Mouse (Mus musculus): Measurements from ENCODE around the gene Lrrc8d.

Lrrc8d gene

DNA sequence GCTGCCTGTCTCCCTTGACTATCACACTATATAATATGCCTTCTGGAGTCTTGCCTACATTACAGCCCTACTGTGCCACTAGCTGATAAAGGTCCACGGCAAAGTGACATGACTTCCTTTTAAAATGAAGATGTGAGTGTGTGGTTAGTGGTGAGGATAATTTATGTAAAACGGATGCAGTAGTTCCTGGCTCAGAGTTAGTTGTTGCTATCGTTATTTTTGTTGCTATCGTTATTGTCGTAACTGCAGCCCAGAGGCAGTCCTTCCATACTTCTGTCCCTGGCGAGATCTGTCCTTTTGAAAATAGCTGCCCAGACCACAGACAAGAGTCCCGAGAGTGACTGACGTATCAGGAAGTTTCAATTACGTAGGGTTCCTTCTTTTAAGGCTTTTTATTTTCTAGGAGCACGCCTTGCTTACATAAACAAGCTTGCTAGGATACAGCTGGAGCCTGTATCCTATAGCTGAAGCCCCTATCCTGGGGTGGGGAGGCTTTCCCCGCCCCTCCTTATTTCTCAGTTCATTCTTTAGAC, 18.4 kb downstream of the Lrrc8d start:
- no peak for DNase-seq (ENCODE audit: low spot score)

DNA sequence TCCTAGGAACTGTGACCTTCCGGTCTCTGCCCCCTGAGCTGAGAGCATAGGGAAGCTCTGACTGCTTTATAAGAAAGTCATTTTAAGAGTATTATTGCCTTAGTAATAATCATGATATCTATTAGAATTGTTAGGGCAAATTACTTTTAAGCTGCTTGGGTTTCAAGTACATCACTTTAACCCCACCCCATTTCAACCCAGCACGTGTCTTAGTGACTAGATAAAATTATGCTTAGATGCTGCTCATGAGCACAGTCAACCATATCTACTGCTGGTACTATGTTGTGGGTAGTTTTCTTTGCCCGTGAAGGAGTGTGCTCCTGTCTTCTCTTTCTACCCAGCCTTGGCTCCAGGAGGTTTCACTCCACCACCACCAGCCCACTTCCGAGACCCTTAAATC, 21.5 kb downstream of the Lrrc8d start:
- DNase-seq (ENCODE audit: low spot score): no peak

DNA sequence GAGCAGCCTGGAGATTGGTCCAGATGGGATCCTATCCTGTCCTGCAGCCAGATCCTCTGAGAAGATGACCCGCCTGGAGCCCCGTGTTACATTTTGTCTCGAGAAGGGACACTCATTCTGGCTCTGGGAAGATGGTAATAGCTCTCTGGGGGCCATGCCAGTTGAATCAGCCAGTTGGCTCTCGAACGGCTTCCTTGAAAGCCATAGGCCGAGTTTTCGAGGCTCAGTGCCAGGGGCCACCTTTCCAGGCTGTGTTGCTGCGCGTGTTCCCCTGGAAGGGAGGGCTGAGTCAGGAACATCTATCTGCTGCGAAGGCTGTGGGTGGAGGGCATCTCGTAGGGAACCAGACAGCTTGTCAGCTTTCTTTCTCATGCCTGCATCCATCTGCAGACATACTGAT, 23.0 kb downstream of the Lrrc8d start:
- DNase-seq (ENCODE audit: low spot score): no peak

DNA sequence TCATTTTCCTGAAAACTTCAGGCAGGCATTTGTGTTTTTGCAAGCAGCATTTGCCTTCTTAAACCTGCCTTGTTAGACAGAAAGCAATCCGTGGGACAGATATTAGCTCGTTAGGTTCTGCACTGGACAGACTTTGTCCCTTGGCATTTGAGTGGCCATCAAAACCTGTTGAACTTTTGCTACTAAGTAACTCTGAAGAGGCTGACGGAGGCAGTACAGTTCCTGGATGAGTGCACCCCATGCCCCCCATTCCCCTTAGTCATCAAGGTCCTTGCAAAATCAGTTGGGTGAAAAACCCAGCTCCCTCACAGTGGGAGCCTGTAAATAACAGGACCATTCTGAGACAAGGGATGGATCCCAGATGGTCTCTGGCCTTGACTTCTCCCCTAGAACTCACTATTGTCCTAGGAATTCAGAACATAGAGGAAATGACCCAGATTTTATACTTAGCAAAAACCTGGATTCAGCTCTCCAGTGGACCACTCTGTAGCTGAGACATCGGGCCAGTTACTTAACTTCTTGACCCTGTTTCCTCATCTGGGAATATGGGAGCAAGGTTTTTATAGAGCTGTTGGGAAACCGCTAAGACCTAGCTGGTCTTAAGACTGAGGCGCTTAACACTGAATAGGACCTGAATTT, 30.5 kb downstream of the Lrrc8d start:
- DNase-seq (ENCODE audit: low spot score): peak; percentile 14

DNA sequence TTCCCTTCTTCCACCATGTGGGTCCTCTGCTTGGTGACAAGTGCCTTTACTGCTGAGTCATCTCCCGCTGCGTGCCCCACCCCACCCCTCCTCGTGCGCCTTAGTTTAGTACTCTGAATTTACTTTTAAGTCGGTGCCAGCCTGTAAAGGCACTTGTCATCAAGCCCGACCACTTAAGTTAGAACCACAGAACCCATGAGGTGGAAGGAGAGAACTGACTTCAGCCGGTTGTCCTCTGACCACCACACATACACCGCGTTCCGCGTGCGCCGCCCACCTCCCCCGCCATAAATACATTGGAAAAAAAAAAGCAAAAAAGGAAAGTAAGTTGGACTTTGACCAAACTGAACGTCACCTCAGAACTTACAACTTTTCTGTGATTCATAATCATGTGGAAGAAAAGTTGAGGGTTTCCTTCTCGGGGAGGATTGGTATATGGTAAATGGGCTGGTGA, 31.4 kb downstream of the Lrrc8d start:
- peak; percentile 15 for DNase-seq (ENCODE audit: low spot score)

DNA sequence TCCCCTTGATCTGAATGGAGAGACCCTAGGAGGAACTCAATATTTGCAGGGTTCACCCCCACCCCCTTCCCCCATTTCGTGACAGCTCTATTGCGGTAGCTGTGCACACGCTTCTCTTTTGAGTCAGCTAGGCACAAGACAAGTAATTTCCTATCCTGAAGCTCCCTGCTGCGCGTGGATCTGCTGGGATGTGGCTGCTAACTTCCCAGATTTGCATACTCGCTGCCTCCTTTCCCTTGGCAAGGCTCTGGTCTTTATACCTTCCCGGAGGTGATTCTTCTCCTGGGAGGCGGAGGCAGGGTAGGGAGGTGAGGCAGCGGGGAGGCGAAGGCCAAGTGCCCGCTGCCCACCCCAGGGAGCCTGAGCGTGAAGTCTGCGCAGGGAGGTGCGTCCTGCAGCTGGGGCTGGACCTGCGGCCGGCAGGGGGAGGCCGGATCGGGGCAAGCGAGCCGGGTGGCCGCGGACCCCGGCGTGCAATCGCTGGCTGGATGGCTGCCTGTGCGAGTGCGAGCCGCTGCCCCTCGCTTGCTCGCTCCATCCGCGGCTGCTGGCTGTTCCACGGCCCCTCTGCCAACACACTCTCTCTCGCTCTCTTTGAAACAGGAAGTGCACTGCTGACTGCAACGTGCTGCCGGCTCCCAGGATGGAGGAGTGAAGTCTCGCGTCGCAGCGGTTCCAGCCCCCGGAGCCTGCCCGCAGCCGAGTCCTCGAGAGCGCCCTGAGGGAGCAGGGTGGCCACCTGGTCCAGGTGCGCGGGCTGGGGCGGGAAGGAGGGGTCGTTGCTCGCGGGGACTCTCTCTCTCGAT, 32.1 kb downstream of the Lrrc8d start:
- peak; percentile 44 for DNase-seq (ENCODE audit: low spot score)

DNA sequence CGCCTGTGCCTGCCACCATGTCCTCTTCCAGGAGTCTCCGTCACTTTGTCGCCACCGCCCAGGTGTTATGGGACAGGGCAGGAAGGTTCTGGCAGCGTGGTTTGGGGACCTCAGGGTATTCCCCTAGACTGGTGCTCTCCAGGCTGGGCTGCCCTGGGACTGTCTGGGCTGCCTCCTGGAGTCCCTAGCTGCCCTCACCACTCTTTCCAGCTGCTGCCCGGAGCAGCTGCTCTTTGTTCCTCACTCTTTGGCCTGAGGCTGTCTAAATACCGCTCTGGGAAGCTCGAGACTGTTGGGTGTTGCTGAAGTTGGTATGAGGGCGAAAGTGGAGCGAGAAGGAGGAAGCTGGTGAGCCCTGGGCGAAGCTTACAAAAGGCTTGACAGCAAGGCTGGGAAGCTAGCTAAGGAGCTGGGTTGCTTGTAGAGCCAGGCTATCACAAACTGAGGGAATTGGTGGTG, 32.7 kb downstream of the Lrrc8d start:
- DNase-seq (ENCODE audit: low spot score): no peak

DNA sequence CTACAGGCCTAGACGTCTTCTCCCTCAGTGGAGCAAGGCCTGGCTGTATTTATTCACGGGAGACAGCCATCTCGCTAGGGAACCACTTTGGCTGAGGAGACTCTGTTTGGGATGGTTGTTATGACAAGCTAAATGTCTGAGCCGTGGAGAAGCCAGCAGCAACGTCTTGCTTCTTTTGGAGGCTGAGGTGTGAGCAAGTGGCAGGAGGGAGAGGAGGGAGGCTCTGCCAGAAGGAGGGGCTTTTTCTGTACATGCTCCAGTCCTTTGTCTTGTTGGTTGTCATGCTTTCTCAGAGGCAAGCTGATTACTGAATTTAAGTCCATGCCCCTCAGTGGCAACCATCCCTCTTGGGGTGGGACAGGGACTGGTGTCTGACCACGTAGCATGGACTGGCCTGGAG, 33.5 kb downstream of the Lrrc8d start:
- no peak for DNase-seq (ENCODE audit: low spot score)

DNA sequence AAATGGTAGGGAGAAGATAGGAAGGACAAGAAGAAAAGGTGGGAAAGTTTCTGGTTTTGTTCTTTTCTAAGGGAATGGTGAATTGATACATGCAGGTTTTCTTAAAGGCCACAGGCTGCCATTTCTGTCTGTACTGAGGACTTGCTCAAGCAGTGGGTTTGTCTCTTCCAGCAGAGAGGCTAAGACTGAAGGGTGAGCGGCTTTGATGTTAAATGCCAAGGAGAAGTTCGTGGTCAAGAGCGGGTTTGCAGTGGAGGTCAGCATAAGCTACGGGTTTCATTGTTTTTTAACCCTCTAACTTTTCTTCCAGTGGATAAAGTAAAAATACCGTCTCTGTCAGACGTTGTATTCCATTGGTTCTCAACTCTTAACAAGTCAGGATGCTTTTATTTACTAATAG, 36.6 kb downstream of the Lrrc8d start:
- DNase-seq (ENCODE audit: low spot score): no peak

DNA sequence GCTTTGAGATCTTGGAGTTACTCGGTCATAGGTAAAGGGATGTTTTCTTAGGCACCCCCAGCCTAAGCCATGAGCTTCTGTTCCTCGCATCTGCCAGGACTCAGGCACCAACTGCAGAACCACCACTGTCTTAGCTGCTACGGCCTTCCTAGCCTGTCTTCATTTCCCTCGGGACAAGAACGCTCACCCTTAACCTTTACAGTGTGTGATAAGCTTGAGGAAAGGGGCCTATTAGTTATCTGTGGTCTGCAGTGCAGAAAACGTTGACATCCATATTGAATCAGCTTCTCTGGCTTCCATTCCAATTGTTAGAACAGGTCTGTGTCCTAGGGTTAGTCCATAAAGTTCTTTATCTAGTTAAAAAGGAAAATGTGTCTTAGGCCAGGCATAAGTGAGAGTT, 37.4 kb downstream of the Lrrc8d start:
- DNase-seq (ENCODE audit: low spot score): no peak

DNA sequence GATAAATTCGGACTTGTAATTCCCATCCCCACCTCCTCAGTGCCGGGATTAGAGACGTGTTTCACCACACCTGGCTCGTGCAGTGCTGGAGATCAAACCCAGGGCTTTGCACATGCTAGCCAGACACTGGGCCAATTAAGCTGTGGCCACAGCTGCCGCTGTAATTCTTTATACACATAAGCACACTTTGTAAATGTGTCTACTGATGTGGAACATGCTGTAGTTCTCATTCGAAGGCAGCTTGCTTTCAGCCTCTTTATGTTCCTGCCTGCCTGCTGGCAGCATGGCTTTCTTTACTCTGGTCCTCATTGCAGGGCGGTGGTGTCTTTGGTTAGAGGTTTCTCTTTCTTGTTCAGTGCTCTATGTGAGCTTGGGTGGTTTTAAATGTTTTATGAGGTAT, 40.7 kb downstream of the Lrrc8d start:
- DNase-seq (ENCODE audit: low spot score): no peak

DNA sequence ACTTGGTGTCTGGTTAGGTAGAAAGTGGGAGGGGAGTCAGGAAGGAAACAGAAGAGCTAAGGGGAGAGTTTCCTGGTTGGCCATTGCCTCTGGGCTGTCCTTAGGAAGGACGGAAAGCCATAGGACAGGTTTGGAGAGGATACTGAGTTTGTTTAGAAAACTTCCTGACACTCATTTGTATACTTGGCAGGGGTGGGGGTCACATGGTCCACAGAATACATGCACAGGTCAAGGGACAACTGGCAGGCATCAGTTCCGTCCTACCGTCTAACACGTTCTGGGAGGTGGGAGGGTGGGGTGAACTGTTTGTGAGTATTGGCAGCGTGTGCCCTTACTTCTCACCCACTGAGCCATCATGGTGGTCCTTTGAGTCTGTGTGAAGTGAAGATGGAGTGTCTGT, 42.9 kb downstream of the Lrrc8d start:
- DNase-seq (ENCODE audit: low spot score): no peak

DNA sequence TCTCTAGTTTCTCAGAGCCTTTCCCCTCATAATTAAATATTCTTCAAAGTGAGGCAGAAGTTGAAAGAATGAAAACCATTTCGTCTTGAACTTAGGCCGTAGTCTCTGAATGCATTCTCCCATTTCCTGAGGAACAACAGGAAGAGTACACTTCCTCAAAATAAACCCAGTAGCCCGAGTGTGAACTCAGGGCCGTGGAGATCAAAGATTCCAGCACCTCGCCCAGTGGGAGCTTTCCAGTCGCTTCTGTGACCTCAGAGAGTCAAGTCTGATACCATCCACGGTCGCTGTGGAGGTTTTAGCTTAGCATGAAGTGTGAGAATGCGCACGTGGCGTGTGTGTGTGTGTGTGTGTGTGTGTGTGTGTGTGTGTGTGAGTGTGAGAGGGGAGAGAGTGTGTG, 45.6 kb downstream of the Lrrc8d start:
- no peak for DNase-seq (ENCODE audit: low spot score)

DNA sequence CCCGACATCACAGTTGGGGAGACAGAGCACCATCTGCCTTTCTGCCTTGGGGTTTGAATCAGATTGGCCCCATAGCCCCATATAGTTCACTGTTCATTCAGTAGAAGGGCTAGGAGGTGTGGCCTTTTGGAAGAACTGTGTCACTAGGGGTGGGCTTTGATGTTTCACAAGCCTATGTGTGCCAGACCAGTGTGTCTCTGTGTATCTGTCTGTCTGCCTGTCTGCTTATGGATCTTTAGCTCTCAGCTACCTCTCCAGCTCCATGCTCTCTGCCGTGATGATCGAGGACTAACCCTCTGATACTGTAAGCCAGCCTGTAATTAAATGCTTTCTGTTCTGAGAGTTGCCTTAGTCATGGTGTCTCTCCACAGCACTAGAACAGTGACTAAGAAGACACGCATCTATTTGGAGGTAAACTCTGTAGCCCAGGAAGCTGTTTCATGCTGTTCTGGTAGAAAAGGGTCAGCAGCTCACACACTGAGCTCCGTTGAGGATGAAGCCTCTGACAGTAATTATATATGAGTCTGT, 46.2 kb downstream of the Lrrc8d start:
- DNase-seq (ENCODE audit: low spot score): no peak

DNA sequence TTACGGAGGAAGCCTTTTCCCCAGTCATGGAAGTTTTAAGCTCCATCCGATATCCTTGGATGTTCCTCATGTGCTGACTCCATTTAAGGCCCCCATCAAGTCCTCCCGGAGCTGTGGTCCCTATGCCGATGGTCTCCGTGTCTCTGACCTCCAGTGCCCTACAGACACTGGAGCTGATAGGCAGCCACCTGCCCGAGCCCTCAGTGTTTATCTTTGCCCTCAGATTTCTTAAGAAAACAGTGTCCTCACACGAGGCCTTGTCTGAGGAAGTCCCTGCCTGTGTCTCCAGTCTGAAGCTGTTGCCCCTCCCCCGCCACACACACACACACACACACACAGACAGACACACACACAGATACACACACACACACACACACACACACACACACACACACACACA, 55.0 kb downstream of the Lrrc8d start:
- DNase-seq (ENCODE audit: low spot score): peak; percentile 62

DNA sequence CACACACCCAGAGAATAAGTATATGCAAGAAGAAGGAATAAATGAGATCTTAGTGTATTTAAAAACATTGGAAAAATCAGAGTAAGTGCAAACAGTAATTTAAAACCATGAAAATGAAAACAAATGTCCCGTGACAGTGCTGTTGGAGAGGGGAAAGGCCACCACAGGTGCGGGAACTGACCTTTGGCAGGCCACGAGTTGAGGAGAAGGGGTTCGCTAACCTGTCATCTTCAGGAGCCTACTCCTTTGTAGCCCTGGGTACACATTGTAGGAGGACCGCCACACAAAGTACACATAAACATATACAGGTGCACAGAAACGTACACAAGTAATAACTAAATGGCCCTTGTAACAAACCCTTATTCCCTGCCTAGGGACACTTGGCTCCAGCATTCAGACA, 55.7 kb downstream of the Lrrc8d start:
- DNase-seq (ENCODE audit: low spot score): peak; percentile 63

DNA sequence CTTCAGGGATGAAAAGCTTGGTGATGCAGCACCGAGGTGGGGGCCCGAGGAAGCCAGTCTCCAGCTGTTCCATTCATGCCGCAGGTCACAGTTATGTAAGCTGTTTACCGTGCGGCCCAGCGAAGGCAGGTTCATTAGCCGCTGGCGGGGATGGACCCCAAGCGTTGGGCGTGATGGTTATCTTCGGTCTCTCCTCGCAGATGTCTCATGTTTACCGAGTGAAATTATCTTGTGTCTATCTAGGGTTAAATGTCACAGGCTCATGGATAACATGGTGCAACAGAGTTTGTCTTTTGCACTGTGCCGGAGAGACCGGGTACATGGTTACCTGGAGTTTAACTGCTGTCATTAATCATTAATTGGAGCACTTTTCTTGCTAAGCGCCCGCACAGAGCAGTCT, 58.2 kb downstream of the Lrrc8d start:
- peak; percentile 81 for DNase-seq (ENCODE audit: low spot score)

DNA sequence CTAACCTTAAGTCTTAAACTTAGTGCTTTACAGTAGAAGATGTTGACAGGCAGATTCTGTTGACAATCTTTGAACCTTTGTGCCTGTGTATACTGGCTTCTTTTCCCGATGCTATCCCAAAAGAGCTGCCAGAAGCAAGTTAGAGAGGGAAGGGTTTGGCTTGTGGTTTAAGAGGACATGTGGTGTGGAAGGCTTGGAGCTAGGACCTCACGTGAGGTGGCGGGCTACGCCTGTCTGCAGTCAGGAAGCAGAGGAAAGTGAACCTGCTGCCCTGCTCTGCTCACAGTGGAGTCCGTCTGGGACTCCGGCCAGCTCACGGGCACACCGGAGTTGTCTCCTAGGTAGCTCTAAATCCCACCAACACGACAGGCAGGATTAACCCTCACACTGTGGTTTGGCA, 59.1 kb downstream of the Lrrc8d start:
- DNase-seq (ENCODE audit: low spot score): no peak

DNA sequence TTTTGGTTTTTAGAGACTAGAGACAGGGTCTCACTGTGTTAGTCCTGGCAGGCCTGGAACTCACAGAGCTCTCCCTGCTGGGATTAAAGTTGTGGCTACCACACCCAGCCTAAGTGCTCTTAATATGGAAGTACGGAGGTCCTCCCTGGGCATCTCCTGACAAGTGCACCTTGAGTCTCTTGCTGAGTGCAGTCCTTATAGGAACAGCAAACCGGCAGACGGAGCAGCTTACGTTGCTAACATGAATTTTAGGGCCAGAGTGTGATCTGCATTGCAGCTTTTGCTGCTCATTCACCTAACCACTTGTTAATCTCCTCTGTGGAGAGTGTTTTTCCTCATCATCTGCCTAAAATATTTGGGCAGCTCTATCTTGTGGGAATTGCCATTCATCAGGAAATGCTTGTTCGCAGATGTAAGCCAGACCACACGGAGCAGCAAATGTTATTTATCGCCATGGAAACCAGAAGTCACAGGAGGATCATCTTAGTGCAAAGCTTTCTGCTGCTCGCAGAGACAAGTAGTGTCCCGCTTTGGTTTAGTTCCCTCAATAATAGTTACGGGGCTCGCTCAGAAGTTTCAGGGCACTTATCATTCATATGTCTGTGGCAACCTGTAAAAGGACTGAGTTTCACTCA, 62.2 kb downstream of the Lrrc8d start:
- DNase-seq (ENCODE audit: low spot score): peak; percentile 42

DNA sequence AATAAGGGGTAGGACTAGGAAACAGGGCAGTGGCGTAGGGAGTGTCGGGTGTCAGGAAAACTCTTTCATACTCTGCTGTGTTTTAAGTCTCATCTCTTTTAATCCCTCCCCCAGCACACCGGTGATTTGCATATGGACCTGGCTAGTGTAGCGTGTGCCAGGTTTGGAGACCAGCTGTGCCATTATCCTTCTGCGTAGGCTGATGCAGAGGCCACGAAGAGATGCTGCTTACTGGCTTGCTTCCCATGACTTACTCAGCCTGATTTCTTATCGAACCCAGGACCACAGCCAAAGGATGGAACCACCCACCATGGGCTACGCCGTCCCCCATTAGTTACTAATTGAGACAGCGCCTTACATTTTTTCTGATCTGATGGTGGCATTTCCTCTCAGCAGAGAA, 64.6 kb downstream of the Lrrc8d start:
- no peak for DNase-seq (ENCODE audit: low spot score)

DNA sequence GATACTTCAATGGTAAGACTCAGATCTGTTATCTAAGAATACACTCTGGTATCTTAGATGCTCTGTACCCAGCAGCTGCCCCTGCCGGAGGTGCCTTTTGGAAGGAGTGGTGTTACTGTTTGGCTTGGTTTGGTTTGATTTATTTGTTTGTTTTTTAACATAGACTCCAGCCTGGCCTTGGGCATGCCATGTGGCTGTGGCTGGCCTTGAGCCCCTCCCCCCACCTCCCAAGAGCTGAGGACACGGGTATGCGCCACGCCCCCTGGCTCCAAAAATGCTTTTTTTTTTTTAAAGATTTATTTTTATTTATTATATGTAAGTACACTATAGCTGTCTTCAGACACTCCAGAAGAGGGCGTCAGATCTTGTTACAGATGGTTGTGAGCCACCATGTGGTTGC, 65.6 kb downstream of the Lrrc8d start:
- no peak for DNase-seq (ENCODE audit: low spot score)

DNA sequence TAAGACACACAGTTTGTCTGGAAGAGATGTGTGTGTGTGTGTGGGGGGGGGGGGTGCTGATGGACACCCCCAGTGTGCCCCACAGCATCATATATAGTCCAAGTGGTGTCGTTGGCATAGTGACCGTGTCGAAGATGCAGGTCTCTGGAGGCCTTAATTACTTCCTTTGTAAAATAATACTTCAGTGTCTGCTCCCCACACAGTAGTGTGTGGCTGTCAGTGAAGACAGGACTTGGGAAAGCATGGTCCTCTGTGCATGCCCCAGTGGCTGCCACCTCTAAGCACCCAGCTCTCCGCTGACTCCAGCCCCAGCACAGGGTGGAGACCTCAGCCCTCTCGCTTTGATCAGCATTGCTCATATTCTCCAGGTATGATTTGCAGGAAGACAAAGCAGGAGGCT, 76.6 kb downstream of the Lrrc8d start:
- DNase-seq (ENCODE audit: low spot score): no peak
